Mouse (Mus musculus) ES-E14 (cell line): Measurements from ENCODE around the gene Crabp1. TPM values are rescaled to one million over a fixed set of nuclear protein-coding genes. Genes with fewer than 3 reads are reported as not detected.

Experiments
- DNase-seq: peaks from one replicate; pipeline ENCODE4 v3.0.0-alpha.2; 2013; ENCODE audit warnings: low read depth, low spot score
- H3K27ac ChIP-seq: 2 replicates; pipeline ENCODE4 v1.5.1; 2012; ENCODE audit warnings: low read depth, mild to moderate bottlenecking, low read length, moderate library complexity, mixed read lengths; ENCODE audit not compliant: poor library complexity, insufficient read depth, severe bottlenecking
- H3K36me3 ChIP-seq: 2 replicates; pipeline ENCODE4 v1.6.1; 2012; ENCODE audit warnings: mild to moderate bottlenecking, low read length, moderate library complexity, mixed read lengths; ENCODE audit not compliant: control insufficient read depth, poor library complexity, insufficient read depth, severe bottlenecking
- H3K4me1 ChIP-seq, 2 experiments: fragments of 150-350 bp in 1 of 2; sonication (generic) in 1 of 2; 2 replicates each; pipeline ENCODE4 v1.6.1; 2012; ENCODE audit warnings: low read length in 2 of 2, mild to moderate bottlenecking in 1 of 2, mixed read lengths in 1 of 2; ENCODE audit not compliant: control insufficient read depth in 2 of 2, insufficient read depth in 2 of 2, poor library complexity in 1 of 2
- H3K4me3 ChIP-seq, 2 experiments: fragments of 150-350 bp in 1 of 2; sonication (generic) in 1 of 2; 2 replicates each; pipeline ENCODE4 v1.5.1; 2012; ENCODE audit warnings: low read length in 2 of 2, low read depth in 1 of 2, mild to moderate bottlenecking in 1 of 2, mixed read lengths in 1 of 2; ENCODE audit not compliant: insufficient read depth in 1 of 2, poor library complexity in 1 of 2, severe bottlenecking in 1 of 2
- H3K9ac ChIP-seq: 2 replicates; pipeline ENCODE4 v1.6.1; 2012; ENCODE audit warnings: low read depth, mild to moderate bottlenecking, low read length, mixed read lengths; ENCODE audit not compliant: poor library complexity, insufficient read depth, severe bottlenecking
- H3K9me3 ChIP-seq: fragments of 150-350 bp; sonication (generic); 2 replicates; pipeline ENCODE4 v1.6.1; 2012; ENCODE audit warnings: low read depth, mild to moderate bottlenecking, low read length; ENCODE audit not compliant: control insufficient read depth, insufficient read depth
- CHD2 ChIP-seq: IDR thresholded peaks from 2 replicates; pipeline ENCODE4 v1.6.1; 2014; ENCODE audit warnings: mild to moderate bottlenecking, low read depth, low read length, inconsistent platforms
- HCFC1 ChIP-seq: IDR thresholded peaks from 2 replicates; pipeline ENCODE4 v1.6.1; 2012; ENCODE audit warnings: low read length, inconsistent platforms, borderline replicate concordance; ENCODE audit not compliant: insufficient read depth
- MAFK ChIP-seq: IDR thresholded peaks from 2 replicates; pipeline ENCODE4 v1.6.1; 2014; ENCODE audit warnings: mild to moderate bottlenecking, low read depth, low read length, inconsistent platforms; ENCODE audit not compliant: insufficient read depth
- ZC3H11A ChIP-seq: IDR thresholded peaks from 2 replicates; pipeline ENCODE4 v1.6.1; 2012; ENCODE audit warnings: low read depth, mild to moderate bottlenecking, inconsistent platforms, low read length, borderline replicate concordance
- ZNF384 ChIP-seq: IDR thresholded peaks from 2 replicates; pipeline ENCODE4 v1.6.1; 2012; ENCODE audit warnings: low read depth, low read length, inconsistent platforms
- in situ Hi-C, 2 experiments: fragments of 600-800 bp; cut with MboI; formaldehyde crosslinking; loops; one replicate each; pipeline ENCODE4 v1.15.1; 2025; ENCODE audit warnings: low sequenced_read_pairs in 2 of 2, inconsistent platforms in 1 of 2; ENCODE audit not compliant: unreplicated experiment in 2 of 2
- total RNA-seq: library from RNA; depleted of rRNA; stranded (reverse); fragments of 300-350 nt; gene quantifications from 2 replicates; pipeline ENCODE4 v1.2.3, GENCODE M21; 2012

Gene Crabp1
- total RNA-seq, 1 experiment: 16.9 TPM

- Histone ChIP-seq H3K4me1 (no peaks in the 10 kb centered on the region), H3K27ac (no peak overlapping the region), H3K9me3 (no peaks in the 10 kb centered on the region), H3K4me3 (no peak overlapping the region), H3K36me3 (no peaks in the 10 kb centered on the region), H3K9ac (no peak overlapping the region)
- no peak for DNase-seq
- in situ Hi-C loops: loop anchor here in 1 of 2 experiments (10.0 to 25.0 kb wide), 2 partner anchors 59 to 366 kb away; no protein-coding TSS in a partner anchor
- TF ChIP-seq CHD2 (no peak), ZNF384 (no peak), ZC3H11A (no peak), MAFK (no peak), HCFC1 (no peak)
Measured at GRCm38 (mm10) chr9:54745740-54746370, 18.7 kb upstream of the Crabp1 start.

- Histone ChIP-seq H3K36me3 (no peaks in the 10 kb centered on the region), H3K9me3 (no peaks in the 10 kb centered on the region), H3K4me1 (no peaks in the 10 kb centered on the region), H3K27ac (no peak overlapping the region), H3K4me3 (no peak overlapping the region), H3K9ac (no peak overlapping the region)
- TF ChIP-seq ZNF384 (no peak), CHD2 (no peak), ZC3H11A (no peak), HCFC1 (no peak), MAFK (no peak)
- DNase-seq: no peak
- in situ Hi-C loops: no loop called here
Measured at GRCm38 (mm10) chr9:54750215-54750981, 14.2 kb upstream of the Crabp1 start.

- TF ChIP-seq ZNF384 (no peak), ZC3H11A (no peak), MAFK (peak; percentile 92)
- no peaks in the 10 kb centered on the region for H3K36me3 ChIP-seq
- H3K27ac ChIP-seq: no peak overlapping the region; the same call in 1 of the 2 replicates
- no peak for DNase-seq
- H3K4me1 ChIP-seq: no peaks in the 10 kb centered on the region
- H3K9ac ChIP-seq: no peak overlapping the region
- no peaks in the 10 kb centered on the region for H3K9me3 ChIP-seq
- in situ Hi-C loops: no loop called here
- no peak overlapping the region for H3K4me3 ChIP-seq
Measured at GRCm38 (mm10) chr9:54751684-54752083, 12.9 kb upstream of the Crabp1 start.

- no peaks in the 10 kb centered on the region for H3K9me3 ChIP-seq
- in situ Hi-C loops: no loop called here
- no peak overlapping the region for H3K27ac ChIP-seq
- no peaks in the 10 kb centered on the region for H3K4me1 ChIP-seq
- H3K9ac ChIP-seq: no peak overlapping the region
- DNase-seq: no peak
- no peak overlapping the region for H3K4me3 ChIP-seq
- TF ChIP-seq CHD2: no peak
- no peak for TF ChIP-seq MAFK
- no peak for TF ChIP-seq ZNF384
- no peak for TF ChIP-seq ZC3H11A
- no peak for TF ChIP-seq HCFC1
- H3K36me3 ChIP-seq: no peaks in the 10 kb centered on the region
Measured at GRCm38 (mm10) chr9:54752201-54752943, 12.2 kb upstream of the Crabp1 start.
